Mouse (Mus musculus): ENCODE results near the gene Pfkfb3.

DNA sequence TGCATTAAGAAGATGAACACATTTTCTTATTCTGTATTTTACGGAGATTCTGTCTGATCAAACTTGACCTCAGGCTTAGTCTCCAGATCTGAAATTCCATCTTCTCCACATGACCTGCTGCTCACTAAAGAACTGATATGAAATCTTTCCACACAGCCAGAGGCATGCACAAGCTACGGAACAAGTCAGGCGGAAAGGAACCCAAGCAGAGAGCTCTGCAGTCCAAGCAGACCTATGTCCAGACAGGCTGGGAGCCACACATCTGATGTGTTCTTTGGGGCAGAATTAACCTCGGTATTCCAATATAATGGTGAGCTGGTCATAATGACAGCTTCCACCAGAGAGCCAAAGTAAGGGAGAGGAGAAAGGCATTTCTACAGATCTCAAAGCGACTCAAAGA is 120.5 kb downstream of the Pfkfb3 start:
- no peak for TF ChIP-seq POLR2A (IDR thresholded peaks at IDR 0.05; ENCODE audit: insufficient read depth, low read depth, low read length)
- no peak for TF ChIP-seq CTCF (IDR thresholded peaks at IDR 0.05; ENCODE audit: insufficient read depth, low read depth, low read length)
